Comparison of ENCODE assay signal across 15 mouse cellular contexts in genomic region chr17:35812307-35812706, GRCm38 (mm10). TPM values are rescaled to one million over a fixed set of nuclear protein-coding genes. Genes with fewer than 3 reads are reported as not detected.
A peak's percentile ranks its signal among the peaks of the same experiment; 100 is the strongest.
DNase-seq lines count a peak whose midpoint lies in the region; ATAC-seq and TF ChIP-seq lines count a peak whose summit lies in the region.
"Had no signal": no experiment of that assay in that cellular context is flagged by ENCODE, and none has a peak within 500 bp of the region (broad histone marks: within the 10 kb centered on the region; RNA-seq: fewer than 3 reads in every experiment).

No protein-coding gene starts in this region.

- no peak overlapping the region for H3K4me2 ChIP-seq in heart, embryonic 13.5 days
- H3K4me2 ChIP-seq in lung, embryonic 14.5 days = no peak overlapping the region
- no peak overlapping the region for H3K4me2 ChIP-seq in intestine, embryonic 15.5 days (replicated peaks)
- no peak overlapping the region for H3K4me2 ChIP-seq in stomach, embryonic 16.5 days (ENCODE audit: low read depth, low read length)
- H3K4me2 ChIP-seq: midbrain, embryonic 12.5 days had no signal

- TF ChIP-seq CTCF in lung, embryonic 14.5 days (IDR thresholded peaks at IDR 0.05; ENCODE audit: low read depth) = no peak

- H3K27me3 ChIP-seq in heart, embryonic 13.5 days (replicated peaks) = no peaks in the 10 kb centered on the region
- H3K27me3 ChIP-seq in lung, embryonic 14.5 days (ENCODE audit: insufficient read depth, low read length) = no peaks in the 10 kb centered on the region
- H3K27me3 ChIP-seq in intestine, embryonic 15.5 days (replicated peaks) = no peaks in the 10 kb centered on the region
- no peaks in the 10 kb centered on the region for H3K27me3 ChIP-seq in stomach, embryonic 16.5 days (ENCODE audit: control insufficient read depth, insufficient read depth, low read length)
- H3K27me3 ChIP-seq: midbrain, embryonic 12.5 days had no signal

- ATAC-seq in heart, embryonic 13.5 days (ENCODE audit: extremely low read depth, insufficient number of reproducible peaks, low FRiP score, low TSS enrichment) = no peak
- ATAC-seq in lung, embryonic 14.5 days (ENCODE audit: insufficient read depth) = no peak
- ATAC-seq in intestine, embryonic 15.5 days = no peak
- no peak for ATAC-seq in stomach, embryonic 16.5 days (ENCODE audit: insufficient read depth, low FRiP score)

- H3K9me3 ChIP-seq in heart, embryonic 13.5 days = no peaks in the 10 kb centered on the region
- no peaks in the 10 kb centered on the region for H3K9me3 ChIP-seq in lung, embryonic 14.5 days (ENCODE audit: low read depth, low read length)
- no peaks in the 10 kb centered on the region for H3K9me3 ChIP-seq in intestine, embryonic 15.5 days
- H3K9me3 ChIP-seq in stomach, embryonic 16.5 days (replicated peaks; ENCODE audit: control insufficient read depth, low read length) = no peaks in the 10 kb centered on the region
- H3K9me3 ChIP-seq: midbrain, embryonic 12.5 days had no signal

- DNase-seq in heart, postnatal 25 days (ENCODE audit: low spot score) = no peak
- no peak for DNase-seq in lung, embryonic 14.5 days
- DNase-seq in lung, postnatal 14 days = no peak
- DNase-seq in liver = no peak
- DNase-seq in embryo, embryonic 11 days = no peak
- DNase-seq: adrenal gland, adult 8-10 months; cerebellum, adult 11 months; kidney, adult 18-20 months; layer of hippocampus, postnatal 36 days; right cerebral cortex, postnatal 14 days had no signal

- 80% methylated on average over 5 of the region's 5 CpGs for WGBS in heart, embryonic 13.5 days
- whole genome bisulfite sequencing in lung, embryonic 14.5 days = 69% methylated on average over 5 of the region's 5 CpGs
- WGBS in intestine, embryonic 15.5 days = 80% methylated on average over 5 of the region's 5 CpGs
- WGBS in stomach, embryonic 16.5 days = 81% methylated on average over 5 of the region's 5 CpGs

- intact Hi-C loops in heart, postnatal 25 days (cut with DNase I) = no loop called here

- H3K4me1 ChIP-seq in heart, embryonic 13.5 days = peaks cover 66% of the 10 kb centered on the region
- H3K4me1 ChIP-seq in lung, embryonic 14.5 days (ENCODE audit: insufficient read depth) = peaks cover 25% of the 10 kb centered on the region
- H3K4me1 ChIP-seq in intestine, embryonic 15.5 days (replicated peaks) = peaks cover 25% of the 10 kb centered on the region
- peaks cover 41% of the 10 kb centered on the region for H3K4me1 ChIP-seq in stomach, embryonic 16.5 days (ENCODE audit: control insufficient read depth, insufficient read depth, low read length)

- peak overlapping the region; percentile 63 for H3K9ac ChIP-seq in heart, embryonic 13.5 days
- H3K9ac ChIP-seq in lung, embryonic 14.5 days = no peak overlapping the region; the same call in 1 of the 2 replicates
- no peak overlapping the region for H3K9ac ChIP-seq in intestine, embryonic 15.5 days
- 0 out of 2 replicates have a peak overlapping the region, but pooled peaks have one; percentile 14 for H3K9ac ChIP-seq in stomach, embryonic 16.5 days (ENCODE audit: low read length)
- H3K9ac ChIP-seq: liver, embryonic 14.5 days; midbrain, embryonic 12.5 days had no signal

- H3K4me3 ChIP-seq in heart, embryonic 13.5 days = no peak overlapping the region
- no peak overlapping the region for H3K4me3 ChIP-seq in lung, embryonic 14.5 days (ENCODE audit: low read depth, low read length)
- no peak overlapping the region for H3K4me3 ChIP-seq in intestine, embryonic 15.5 days (replicated peaks)
- H3K4me3 ChIP-seq in stomach, embryonic 16.5 days (replicated peaks; ENCODE audit: low read length) = no peak overlapping the region
- H3K4me3 ChIP-seq: midbrain, embryonic 12.5 days had no signal

- H3K36me3 ChIP-seq in heart, embryonic 13.5 days = no peaks in the 10 kb centered on the region
- no peaks in the 10 kb centered on the region for H3K36me3 ChIP-seq in lung, embryonic 14.5 days (ENCODE audit: insufficient read depth)
- H3K36me3 ChIP-seq in intestine, embryonic 15.5 days = no peaks in the 10 kb centered on the region
- H3K36me3 ChIP-seq in stomach, embryonic 16.5 days (ENCODE audit: control insufficient read depth, insufficient read depth, low read length) = no peaks in the 10 kb centered on the region
- H3K36me3 ChIP-seq: midbrain, embryonic 12.5 days had no signal

- H3K27ac ChIP-seq in heart, embryonic 13.5 days (replicated peaks) = peak overlapping the region; percentile 99
- H3K27ac ChIP-seq in lung, embryonic 14.5 days (ENCODE audit: low read depth) = peak overlapping the region; percentile 89
- H3K27ac ChIP-seq in intestine, embryonic 15.5 days = peak overlapping the region; percentile 68
- H3K27ac ChIP-seq in stomach, embryonic 16.5 days (ENCODE audit: low read length) = peak overlapping the region; percentile 86
- H3K27ac ChIP-seq: liver, embryonic 14.5 days; midbrain, embryonic 12.5 days had no signal

RNA-seq across cellular contexts. Expression of gene Ier3, which starts 9.2 kb away (rescaled TPM):
- 41.7 and 49.9 TPM in 2 replicates for polyA plus RNA-seq in heart, embryonic 13.5 days (2015; fragmentation: Nextera tagmentation; extraction: Ambion mirVana)
- total RNA-seq in heart, postnatal 25 days (2021) = 10 to 100 TPM; 21.7 to 39.7 TPM
- polyA plus RNA-seq in lung, embryonic 14.5 days (2014; fragmentation: Nextera tagmentation; extraction: Ambion mirVana) = 5.0 and 7.1 TPM in 2 replicates
- polyA plus RNA-seq in intestine, embryonic 15.5 days (2015; fragmentation: Nextera tagmentation; extraction: Ambion mirVana) = 13.9 and 14.4 TPM in 2 replicates
- 22.1 and 24.4 TPM in 2 replicates for polyA plus RNA-seq in stomach, embryonic 16.5 days (2015; fragmentation: Nextera tagmentation; extraction: Ambion mirVana)

RNA-seq across cellular contexts. Expression of gene Flot1, which starts 10.7 kb away (rescaled TPM):
- polyA plus RNA-seq in heart, embryonic 13.5 days (2015; fragmentation: Nextera tagmentation; extraction: Ambion mirVana) = 81.1 and 99.0 TPM in 2 replicates
- 100 to 1,000 TPM; 125 to 141 TPM for total RNA-seq in heart, postnatal 25 days (2021)
- 30.9 and 32.5 TPM in 2 replicates for polyA plus RNA-seq in lung, embryonic 14.5 days (2014; fragmentation: Nextera tagmentation; extraction: Ambion mirVana)
- polyA plus RNA-seq in intestine, embryonic 15.5 days (2015; fragmentation: Nextera tagmentation; extraction: Ambion mirVana) = 49.1 and 49.4 TPM in 2 replicates
- polyA plus RNA-seq in stomach, embryonic 16.5 days (2015; fragmentation: Nextera tagmentation; extraction: Ambion mirVana) = 55.8 and 58.2 TPM in 2 replicates

RNA-seq across cellular contexts. Expression of gene Tubb5, which starts 25.8 kb away (rescaled TPM):
- polyA plus RNA-seq in heart, embryonic 13.5 days (2015; fragmentation: Nextera tagmentation; extraction: Ambion mirVana) = 741 and 743 TPM in 2 replicates
- total RNA-seq in heart, postnatal 25 days (2021) = 100 to 1,000 TPM; 102 to 103 TPM
- polyA plus RNA-seq in lung, embryonic 14.5 days (2014; fragmentation: Nextera tagmentation; extraction: Ambion mirVana) = 1,155 and 1,206 TPM in 2 replicates
- 729 and 776 TPM in 2 replicates for polyA plus RNA-seq in intestine, embryonic 15.5 days (2015; fragmentation: Nextera tagmentation; extraction: Ambion mirVana)
- polyA plus RNA-seq in stomach, embryonic 16.5 days (2015; fragmentation: Nextera tagmentation; extraction: Ambion mirVana) = 649 and 665 TPM in 2 replicates

RNA-seq across cellular contexts. Expression of gene Mdc1, which starts 29.0 kb away (rescaled TPM):
- 17.7 and 18.4 TPM in 2 replicates for polyA plus RNA-seq in heart, embryonic 13.5 days (2015; fragmentation: Nextera tagmentation; extraction: Ambion mirVana)
- 10 to 100 TPM; 11.8 to 14.6 TPM for total RNA-seq in heart, postnatal 25 days (2021)
- polyA plus RNA-seq in lung, embryonic 14.5 days (2014; fragmentation: Nextera tagmentation; extraction: Ambion mirVana) = 19.5 and 21.6 TPM in 2 replicates
- polyA plus RNA-seq in intestine, embryonic 15.5 days (2015; fragmentation: Nextera tagmentation; extraction: Ambion mirVana) = 14.9 and 16.1 TPM in 2 replicates
- polyA plus RNA-seq in stomach, embryonic 16.5 days (2015; fragmentation: Nextera tagmentation; extraction: Ambion mirVana) = 11.7 and 16.2 TPM in 2 replicates

RNA-seq across cellular contexts. Expression of gene Nrm, which starts 48.8 kb away (rescaled TPM):
- 43.5 and 50.5 TPM in 2 replicates for polyA plus RNA-seq in heart, embryonic 13.5 days (2015; fragmentation: Nextera tagmentation; extraction: Ambion mirVana)
- 1 to 10 TPM; 2.3 to 2.8 TPM for total RNA-seq in heart, postnatal 25 days (2021)
- polyA plus RNA-seq in lung, embryonic 14.5 days (2014; fragmentation: Nextera tagmentation; extraction: Ambion mirVana) = 69.2 and 72.0 TPM in 2 replicates
- polyA plus RNA-seq in intestine, embryonic 15.5 days (2015; fragmentation: Nextera tagmentation; extraction: Ambion mirVana) = 48.5 and 51.7 TPM in 2 replicates
- polyA plus RNA-seq in stomach, embryonic 16.5 days (2015; fragmentation: Nextera tagmentation; extraction: Ambion mirVana) = 48.9 and 51.5 TPM in 2 replicates

Comparison
In these comparisons a context has a peak if more than half of its experiments do, and no peak if none do; other contexts are left out.
1. H3K9ac ChIP-seq: peak in heart, embryonic 13.5 days (single experiment) and stomach, embryonic 16.5 days (single experiment); none in lung, embryonic 14.5 days (single experiment) and intestine, embryonic 15.5 days (single experiment).
2. Peak in every context shown above with its lines, with median percentiles within 50 percentile points of each other: H3K27ac ChIP-seq.